8 mouse cellular contexts compared by ENCODE assay signal in genomic region chr16:28753124-28753917, GRCm38 (mm10). TPM values are rescaled to one million over a fixed set of nuclear protein-coding genes. Genes with fewer than 3 reads are reported as not detected.
DNase-seq lines count a peak whose midpoint lies in the region; ATAC-seq lines count a peak whose summit lies in the region.

No protein-coding gene starts in this region.

- peak; percentile 98 for DNase-seq in brain, adult 2 months (ENCODE audit: low read depth, low spot score)
- peak; percentile 91 for DNase-seq in embryonic facial prominence, embryonic 11.5 days (ENCODE audit: low spot score)
- DNase-seq in heart, embryonic 10.5 days (ENCODE audit: low spot score): peak; percentile 91
- peak; percentile 5 for DNase-seq in kidney, adult 9 months
- peak; percentile 91 for DNase-seq in limb, embryonic 10.5 days (ENCODE audit: low spot score)
- peak; percentile 50 for DNase-seq in urinary bladder, postnatal 14 days (ENCODE audit: low spot score)
- no peak for DNase-seq in thymus, postnatal 36 days

- H3K4me3 ChIP-seq in embryonic facial prominence, embryonic 11.5 days (ENCODE audit: low read depth, low read length): peak overlapping the region; percentile 27
- H3K4me3 ChIP-seq in heart, embryonic 10.5 days: peak overlapping the region; percentile 59
- H3K4me3 ChIP-seq in limb, embryonic 10.5 days: peak overlapping the region; percentile 56
- H3K4me3 ChIP-seq in neural tube, embryonic 13.5 days: peak overlapping the region; percentile 49

- WGBS in embryonic facial prominence, embryonic 11.5 days: under 1% methylated on average over 33 of the region's 33 CpGs
- whole genome bisulfite sequencing in heart, embryonic 10.5 days: under 1% methylated on average over 33 of the region's 33 CpGs
- under 1% methylated on average over 33 of the region's 33 CpGs for WGBS in limb, embryonic 10.5 days
- WGBS in neural tube, embryonic 13.5 days: under 1% methylated on average over 33 of the region's 33 CpGs

- H3K27ac ChIP-seq in embryonic facial prominence, embryonic 11.5 days (replicated peaks; ENCODE audit: low read depth, low read length): no peak overlapping the region
- no peak overlapping the region; the same call in 1 of the 2 replicates for H3K27ac ChIP-seq in heart, embryonic 10.5 days
- H3K27ac ChIP-seq in limb, embryonic 10.5 days: no peak overlapping the region
- H3K27ac ChIP-seq in neural tube, embryonic 13.5 days (replicated peaks): peak overlapping the region; percentile 74

- H3K36me3 ChIP-seq in embryonic facial prominence, embryonic 11.5 days (replicated peaks; ENCODE audit: control insufficient read depth, insufficient read depth, low read depth, low read length): no peaks in the 10 kb centered on the region
- H3K36me3 ChIP-seq in heart, embryonic 10.5 days: no peaks in the 10 kb centered on the region
- no peaks in the 10 kb centered on the region for H3K36me3 ChIP-seq in limb, embryonic 10.5 days
- H3K36me3 ChIP-seq in neural tube, embryonic 13.5 days: no peaks in the 10 kb centered on the region

- H3K4me1 ChIP-seq in embryonic facial prominence, embryonic 11.5 days (ENCODE audit: control insufficient read depth, insufficient read depth, low read length): no peaks in the 10 kb centered on the region
- H3K4me1 ChIP-seq in heart, embryonic 10.5 days: peaks cover 4% of the 10 kb centered on the region; the same call in 1 of the 2 replicates
- peaks cover 8% of the 10 kb centered on the region for H3K4me1 ChIP-seq in limb, embryonic 10.5 days
- H3K4me1 ChIP-seq in neural tube, embryonic 13.5 days (replicated peaks): peaks cover 10% of the 10 kb centered on the region; the same call in 1 of the 2 replicates

- ATAC-seq in embryonic facial prominence, embryonic 11.5 days (replicated peaks; ENCODE audit: insufficient number of reproducible peaks, low FRiP score, low TSS enrichment, low read depth): peak; percentile 96
- peak; percentile 98 for ATAC-seq in neural tube, embryonic 13.5 days (ENCODE audit: low read depth)

- H3K9me3 ChIP-seq in embryonic facial prominence, embryonic 11.5 days (replicated peaks; ENCODE audit: control insufficient read depth, low read length): no peaks in the 10 kb centered on the region
- H3K9me3 ChIP-seq in heart, embryonic 10.5 days: no peaks in the 10 kb centered on the region
- no peaks in the 10 kb centered on the region for H3K9me3 ChIP-seq in limb, embryonic 10.5 days (replicated peaks)
- no peaks in the 10 kb centered on the region for H3K9me3 ChIP-seq in neural tube, embryonic 13.5 days

- H3K4me2 ChIP-seq in embryonic facial prominence, embryonic 11.5 days (ENCODE audit: low read depth, low read length): peak overlapping the region; percentile 52
- peak overlapping the region; percentile 65 for H3K4me2 ChIP-seq in neural tube, embryonic 13.5 days

- no peaks in the 10 kb centered on the region for H3K27me3 ChIP-seq in embryonic facial prominence, embryonic 11.5 days (ENCODE audit: control insufficient read depth, insufficient read depth, low read length)
- no peaks in the 10 kb centered on the region for H3K27me3 ChIP-seq in heart, embryonic 10.5 days (ENCODE audit: insufficient read depth, poor library complexity, severe bottlenecking)
- peaks cover 4% of the 10 kb centered on the region; the same call in 1 of the 2 replicates for H3K27me3 ChIP-seq in limb, embryonic 10.5 days (ENCODE audit: low read depth, poor library complexity, severe bottlenecking)
- no peaks in the 10 kb centered on the region for H3K27me3 ChIP-seq in neural tube, embryonic 13.5 days

- H3K9ac ChIP-seq in embryonic facial prominence, embryonic 11.5 days (replicated peaks; ENCODE audit: low read length): peak overlapping the region; percentile 37
- peak overlapping the region; percentile 64 for H3K9ac ChIP-seq in neural tube, embryonic 13.5 days

RNA-seq across cellular contexts. Expression of gene Fgf12, which starts 0.5 kb away (rescaled TPM):
- polyA plus RNA-seq in embryonic facial prominence, embryonic 11.5 days (2014; fragmentation: Nextera tagmentation; extraction: Ambion mirVana): 3.4 and 5.0 TPM in 2 replicates
- polyA plus RNA-seq in heart, embryonic 10.5 days (2016; fragmentation: Nextera tagmentation; extraction: Ambion mirVana): 2.0 and 2.2 TPM in 2 replicates
- polyA plus RNA-seq in limb, embryonic 10.5 days (2016; fragmentation: Nextera tagmentation; extraction: Ambion mirVana): 0.43 and 0.62 TPM in 2 replicates
- 34.3 and 34.5 TPM in 2 replicates for polyA plus RNA-seq in neural tube, embryonic 13.5 days (2015; fragmentation: Nextera tagmentation; extraction: Ambion mirVana)

Comparison
In these comparisons a context has a peak if more than half of its experiments do, and no peak if none do; other contexts are left out.
1. DNase-seq: peak in brain, adult 2 months (single experiment), embryonic facial prominence, embryonic 11.5 days (single experiment), heart, embryonic 10.5 days (single experiment), kidney, adult 9 months (single experiment), limb, embryonic 10.5 days (single experiment) and urinary bladder, postnatal 14 days (single experiment); none in thymus, postnatal 36 days (0 of 2).
2. Peak in every context shown above with its lines, with median percentiles within 50 percentile points of each other: H3K4me3 ChIP-seq.